Mouse (Mus musculus) adrenal gland, postnatal 36 days (tissue): Measurements from ENCODE around the gene Pdcd2l. TPM values are rescaled to one million over a fixed set of nuclear protein-coding genes. Genes with fewer than 3 reads are reported as not detected.
A peak's percentile ranks its signal among the peaks of the same experiment; 100 is the strongest.
"Not testable (repeated sequence)": the region's sequence is repeated elsewhere in the genome, so short reads cannot be mapped to it uniquely, and the experiment has no call there.

Experiments used
- DNase-seq, 2 experiments: peaks; one replicate each; pipeline ENCODE4 v3.0.0; 2021; ENCODE audit warnings: mixed read lengths in 1 of 2
- total RNA-seq, 2 experiments: library from RNA; stranded (reverse); gene quantifications; 2 replicates each; pipeline ENCODE4 v1.2.3; 2021

Gene Pdcd2l
- total RNA-seq, 2 experiments from 2014 or later, result 21.8 to 23.9 TPM

DNA sequence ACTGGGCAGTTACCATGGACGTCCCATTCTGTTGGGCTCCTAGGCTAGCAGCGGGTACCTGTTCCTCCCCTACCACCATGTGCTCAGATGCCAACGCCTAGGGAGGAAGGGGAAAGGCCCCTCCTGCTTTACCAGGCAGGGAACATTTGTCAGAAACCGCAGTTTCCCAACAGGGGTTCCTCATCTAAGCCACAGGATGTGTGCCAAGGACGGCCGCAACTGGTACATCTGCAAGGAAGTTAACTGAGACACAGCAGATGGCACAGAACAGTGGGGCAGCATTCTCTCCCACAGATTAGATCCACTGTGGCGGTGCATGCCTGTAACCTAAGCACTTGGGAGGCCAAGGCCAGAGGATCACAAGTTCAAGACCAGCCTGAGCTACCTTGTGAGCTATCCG lies 18.2 kb upstream of the Pdcd2l start:
- peak in 1 of 2 experiments; percentile 19 for DNase-seq

- no peak for DNase-seq
Observed at GRCm38 (mm10) chr7:34213281-34213680, 16.8 kb upstream of the Pdcd2l start.

GRCm38 (mm10) chr7:34208027-34208745 lies 11.7 kb upstream of the Pdcd2l start:
- DNase-seq, result no peak

GRCm38 (mm10) chr7:34206331-34206730 lies 9.9 kb upstream of the Pdcd2l start:
- DNase-seq, result no peak

- not testable (repeated sequence) for DNase-seq
Observed at GRCm38 (mm10) chr7:34202147-34202546, 5.7 kb upstream of the Pdcd2l start.

DNA sequence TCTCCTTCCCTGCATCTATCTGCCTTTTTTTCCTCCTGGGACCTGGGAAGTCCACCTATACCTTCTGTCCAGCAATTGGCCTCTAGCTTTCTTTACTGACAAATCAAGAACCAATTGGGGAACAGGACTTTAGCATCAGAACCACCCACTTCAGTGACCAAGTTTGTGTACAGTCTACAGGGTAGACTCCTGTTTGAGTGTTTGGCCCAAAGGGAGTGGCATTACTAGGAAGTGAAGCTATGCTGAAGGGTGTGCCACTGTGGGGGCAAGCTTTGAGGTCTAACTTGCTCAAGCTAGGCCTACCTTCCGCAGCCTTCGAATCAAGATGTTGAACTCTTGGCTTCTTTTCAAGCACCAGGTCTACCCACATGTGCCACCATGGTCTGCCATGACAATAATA lies 4.4 kb upstream of the Pdcd2l start:
- DNase-seq, result no peak

GRCm38 (mm10) chr7:34198346-34198745 lies 1.9 kb upstream of the Pdcd2l start:
- DNase-seq, result peak; percentile 22 to 57

DNA sequence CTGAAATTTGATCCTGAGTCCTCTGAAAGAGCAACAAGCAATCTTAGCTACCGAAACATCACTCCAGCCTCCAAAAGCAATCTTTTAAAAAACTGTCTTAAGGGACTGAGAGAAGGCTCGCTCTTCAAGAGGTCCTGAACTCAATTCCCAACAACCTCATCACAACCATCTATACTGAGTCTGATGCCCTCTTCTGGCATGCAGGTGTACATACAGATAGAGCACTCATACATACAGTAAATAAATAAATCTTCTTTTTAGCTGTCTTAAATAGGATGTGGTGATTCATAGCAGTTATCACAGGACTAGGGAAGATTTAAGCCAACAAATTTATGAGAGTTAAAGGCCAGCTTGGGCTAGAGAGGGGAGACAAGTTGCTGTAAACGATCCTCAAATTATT lies 829 bp downstream of the Pdcd2l start:
- DNase-seq, result no peak

- no peak for DNase-seq
Observed at GRCm38 (mm10) chr7:34192825-34193224, 3.6 kb downstream of the Pdcd2l start.

DNA sequence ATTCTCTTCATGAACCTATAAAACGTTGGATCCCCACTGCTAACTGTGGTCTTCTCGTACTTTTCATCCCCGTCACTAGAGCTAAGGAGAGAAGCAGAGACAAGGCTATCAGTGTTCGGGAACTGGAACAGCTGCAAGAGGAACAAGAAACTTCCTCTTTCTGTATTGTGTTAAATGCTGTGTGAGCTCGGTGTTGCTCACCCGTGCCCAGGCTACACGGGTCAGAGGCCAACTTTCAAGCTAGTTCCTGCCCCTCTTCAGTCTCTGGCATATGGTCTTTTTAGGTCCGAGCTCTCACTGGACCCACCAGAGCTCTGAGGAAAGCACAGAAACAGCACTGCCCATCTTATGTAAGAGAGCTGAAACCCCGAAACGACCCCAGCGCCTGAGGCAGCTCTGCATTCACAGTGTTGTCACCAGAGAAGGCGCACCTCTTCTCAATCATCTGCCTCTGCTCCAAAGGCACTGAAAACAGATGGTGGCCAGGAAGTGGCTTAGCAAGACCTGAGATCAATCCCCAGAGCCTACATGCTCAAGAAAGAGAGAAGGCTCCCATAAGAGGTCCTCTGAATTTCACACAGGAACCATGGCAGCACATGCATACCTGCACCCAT lies 7.0 kb downstream of the Pdcd2l start:
- DNase-seq, result no peak

- no peak for DNase-seq
Observed at GRCm38 (mm10) chr7:34183794-34184193, 12.7 kb downstream of the Pdcd2l start.

- DNase-seq, result peak; percentile 11 to 47
Observed at GRCm38 (mm10) chr7:34183356-34183755, 13.1 kb downstream of the Pdcd2l start.

- DNase-seq, result not testable (repeated sequence)
Observed at GRCm38 (mm10) chr7:34176241-34176640, 20.2 kb downstream of the Pdcd2l start.

- DNase-seq, result no peak
Observed at GRCm38 (mm10) chr7:34172251-34172650, 24.2 kb downstream of the Pdcd2l start.

- no peak for DNase-seq
Observed at GRCm38 (mm10) chr7:34169454-34169853, 27.0 kb downstream of the Pdcd2l start, which contains the start of gene Uba2. Gene Uba2, minus strand, starts transcription at chr7:34169599.

- peak; percentile 94 to 95 for DNase-seq
Observed at GRCm38 (mm10) chr7:34168470-34169251, 27.8 kb downstream of the Pdcd2l start.

DNA sequence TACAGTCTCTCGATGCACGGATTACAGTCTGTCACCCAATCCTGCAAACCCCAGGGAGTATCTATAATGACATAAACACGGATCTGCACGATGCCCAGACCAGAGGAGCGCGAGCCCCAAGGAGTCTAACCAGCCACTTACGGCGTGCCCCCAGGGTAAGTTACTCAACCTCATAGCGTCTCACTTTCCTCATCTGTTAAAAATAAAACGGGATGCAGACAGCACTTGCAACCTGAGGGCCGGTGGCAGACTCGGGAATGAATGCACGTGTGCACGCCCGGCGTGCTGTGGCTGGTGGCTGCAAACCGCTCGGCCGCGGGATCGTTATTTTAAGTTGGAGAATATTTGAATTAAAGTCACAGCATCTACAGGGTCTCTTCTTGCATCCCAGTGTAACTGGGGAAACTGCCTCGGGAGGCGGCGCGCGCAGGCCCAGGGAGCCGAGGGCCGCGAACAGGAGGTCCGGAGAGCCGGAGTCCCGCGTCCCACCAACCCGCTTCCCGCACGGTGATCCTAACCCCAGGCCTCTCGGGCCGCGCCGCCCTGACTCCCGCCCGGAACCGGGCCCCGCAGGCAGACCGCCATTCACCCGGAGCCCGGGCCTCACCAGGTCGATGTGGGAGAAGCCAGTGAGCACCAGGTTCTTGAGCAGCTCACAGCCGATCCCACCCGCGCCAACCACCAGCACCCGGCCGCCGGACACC lies 28.5 kb downstream of the Pdcd2l start:
- peak in 1 of 2 experiments; percentile 21 for DNase-seq

DNA sequence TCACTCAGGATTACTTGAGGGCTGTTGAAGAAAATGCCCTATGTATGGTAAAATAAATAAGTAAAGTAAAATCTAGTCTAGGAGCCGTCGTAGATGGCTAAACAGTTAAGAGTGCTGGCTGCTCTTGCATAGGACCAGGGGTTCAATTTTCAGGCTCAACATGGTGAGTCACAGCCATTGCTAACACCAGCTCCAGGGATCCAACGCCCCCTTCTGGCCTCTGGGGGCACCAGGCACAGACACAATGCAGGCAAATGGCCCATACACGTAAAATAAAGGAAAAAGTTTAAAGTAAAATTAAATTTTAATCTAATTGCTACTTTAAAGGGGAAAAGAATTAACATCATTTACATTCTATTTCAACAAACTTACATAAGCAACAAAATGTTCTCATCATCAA lies 29.6 kb downstream of the Pdcd2l start:
- peak; percentile 57 to 69 for DNase-seq

DNA sequence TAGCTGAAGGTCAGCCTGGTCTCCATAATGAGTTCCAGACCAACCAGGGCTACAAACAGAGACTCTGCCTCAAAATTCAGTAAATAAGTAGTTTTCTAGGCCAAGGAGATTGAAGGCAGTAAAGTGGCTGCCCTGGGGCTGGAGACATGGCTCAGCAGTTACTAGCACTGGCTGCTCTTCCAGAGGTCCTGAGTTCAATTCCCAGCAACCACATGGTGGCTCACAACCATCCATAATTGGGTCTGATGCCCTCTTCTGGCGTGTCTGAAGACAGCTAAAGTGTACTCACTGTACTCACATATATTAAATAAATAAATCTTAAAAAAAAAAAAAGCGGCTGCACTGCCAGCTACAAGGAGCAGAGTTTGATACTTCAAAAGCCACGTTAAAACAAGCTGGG lies 30.5 kb downstream of the Pdcd2l start:
- DNase-seq, result no peak

DNA sequence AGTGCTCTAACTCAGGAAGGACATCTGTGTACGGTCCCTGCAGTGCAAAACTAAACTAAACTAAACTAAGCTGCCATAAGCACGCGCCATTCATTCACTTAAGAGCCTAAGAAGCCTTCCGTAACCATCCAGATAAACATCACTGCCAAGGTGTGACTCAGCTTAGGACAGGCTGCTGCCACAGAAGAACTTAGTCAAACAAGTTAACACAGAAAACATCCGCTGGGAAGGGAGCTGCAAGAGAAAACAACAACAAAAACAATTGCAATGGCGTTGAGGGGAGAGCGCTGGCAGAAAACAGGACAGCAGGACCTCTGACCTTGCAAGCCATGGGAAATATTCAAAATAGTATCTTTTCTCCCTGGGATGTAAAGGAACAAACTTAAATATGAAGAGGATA lies 31.8 kb downstream of the Pdcd2l start:
- no peak for DNase-seq

- DNase-seq, result no peak
Observed at GRCm38 (mm10) chr7:34159167-34159566, 37.3 kb downstream of the Pdcd2l start.

DNA sequence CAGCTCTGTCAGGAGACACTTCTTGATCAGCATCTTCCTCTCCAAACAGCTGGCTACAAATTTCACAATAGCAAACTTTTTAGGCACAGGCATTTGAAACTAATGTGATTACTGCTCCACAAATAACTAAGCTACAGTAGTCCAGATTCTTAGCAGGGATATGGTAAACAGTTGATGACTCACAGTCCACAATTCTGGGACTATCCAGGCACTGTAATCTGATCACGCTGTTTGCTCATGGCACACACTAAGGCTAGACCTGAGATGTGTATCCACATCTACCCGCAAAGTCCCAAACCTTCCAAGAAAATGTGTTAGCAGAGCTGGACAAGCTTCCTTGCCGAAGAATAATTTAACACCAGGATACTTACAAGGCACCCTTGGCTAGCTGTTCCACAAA lies 38.5 kb downstream of the Pdcd2l start:
- no peak for DNase-seq
